In the genomic region with DNA sequence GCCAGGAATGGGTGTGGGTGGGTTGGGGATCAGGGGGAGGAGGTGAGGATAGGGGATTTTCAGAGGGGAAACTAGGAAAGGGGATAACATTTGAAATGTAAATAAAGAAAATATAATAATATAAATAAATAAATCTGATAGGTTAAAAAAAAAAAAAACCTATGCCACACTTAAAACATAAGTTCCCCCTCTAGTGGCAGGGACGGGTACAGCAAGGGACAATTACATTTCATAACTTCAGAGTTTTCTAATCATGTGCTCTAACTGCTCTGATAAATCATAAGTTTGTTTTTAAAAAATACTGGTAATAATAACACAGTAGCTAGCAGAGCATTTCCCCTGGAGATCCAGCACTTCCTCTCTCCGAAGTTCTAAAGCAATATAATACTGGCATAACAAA, we compare ENCODE assay signal across 8 mouse cellular contexts. TPM values are rescaled to one million over a fixed set of nuclear protein-coding genes. Genes with fewer than 3 reads are reported as not detected.
DNase-seq lines count a peak whose midpoint lies in the region; ATAC-seq and TF ChIP-seq lines count a peak whose summit lies in the region.
"Had no signal": no experiment of that assay in that cellular context is flagged by ENCODE, and none has a peak within 500 bp of the region (broad histone marks: within the 10 kb centered on the region; RNA-seq: fewer than 3 reads in every experiment).

No protein-coding gene starts in this region.

- no peaks in the 10 kb centered on the region for H3K36me3 ChIP-seq in kidney, embryonic 14.5 days (ENCODE audit: control insufficient read depth, insufficient read depth, low read length)
- no peaks in the 10 kb centered on the region for H3K36me3 ChIP-seq in lung, postnatal 0 days (ENCODE audit: insufficient read depth, low read length)
- H3K36me3 ChIP-seq in forebrain, embryonic 13.5 days (ENCODE audit: poor library complexity, severe bottlenecking): no peaks in the 10 kb centered on the region
- H3K36me3 ChIP-seq: embryonic facial prominence, embryonic 12.5 days had no signal

- no peaks in the 10 kb centered on the region for H3K4me1 ChIP-seq in kidney, embryonic 14.5 days (ENCODE audit: control insufficient read depth, insufficient read depth, low read length)
- no peaks in the 10 kb centered on the region for H3K4me1 ChIP-seq in lung, postnatal 0 days (ENCODE audit: insufficient read depth, low read depth, low read length)
- H3K4me1 ChIP-seq in forebrain, embryonic 13.5 days: no peaks in the 10 kb centered on the region
- H3K4me1 ChIP-seq: embryonic facial prominence, embryonic 12.5 days had no signal

- H3K9me3 ChIP-seq in kidney, embryonic 14.5 days (ENCODE audit: control insufficient read depth, low read length): no peaks in the 10 kb centered on the region
- no peaks in the 10 kb centered on the region for H3K9me3 ChIP-seq in lung, postnatal 0 days (ENCODE audit: low read length)
- H3K9me3 ChIP-seq in forebrain, embryonic 13.5 days (replicated peaks): no peaks in the 10 kb centered on the region
- H3K9me3 ChIP-seq: embryonic facial prominence, embryonic 12.5 days had no signal

- H3K4me2 ChIP-seq in kidney, embryonic 14.5 days (replicated peaks; ENCODE audit: low read depth, low read length): no peak overlapping the region
- no peak overlapping the region for H3K4me2 ChIP-seq in lung, postnatal 0 days (replicated peaks; ENCODE audit: low read depth, low read length)
- no peak overlapping the region for H3K4me2 ChIP-seq in forebrain, embryonic 13.5 days
- H3K4me2 ChIP-seq: embryonic facial prominence, embryonic 12.5 days had no signal

- peak; percentile 43 for DNase-seq in kidney, adult 18-20 months
- DNase-seq in thymus, postnatal 4 days: peak; percentile 48
- DNase-seq in thymus, adult 18-20 months: no peak
- peak; percentile 48 for DNase-seq in brain, adult 2 months (ENCODE audit: low read depth, low spot score)
- DNase-seq in lung, postnatal 0 days (ENCODE audit: low spot score): peak; percentile 8

- 30% methylated on average over 2 of the region's 2 CpGs for WGBS in kidney, embryonic 14.5 days
- 32% methylated on average over 2 of the region's 2 CpGs for WGBS in lung, postnatal 0 days
- WGBS in forebrain, embryonic 13.5 days: 38% methylated on average over 2 of the region's 2 CpGs

- ATAC-seq in kidney, embryonic 14.5 days (ENCODE audit: low FRiP score, low TSS enrichment): no peak
- ATAC-seq in lung, postnatal 0 days: no peak
- no peak for ATAC-seq in forebrain, embryonic 13.5 days

- no peak for TF ChIP-seq EP300 in lung, postnatal 0 days (IDR thresholded peaks at IDR 0.05)

- H3K9ac ChIP-seq in kidney, embryonic 14.5 days (ENCODE audit: low read depth, low read length): no peak overlapping the region
- no peak overlapping the region for H3K9ac ChIP-seq in lung, postnatal 0 days (replicated peaks; ENCODE audit: low read depth)
- H3K9ac ChIP-seq in forebrain, embryonic 13.5 days: no peak overlapping the region
- H3K9ac ChIP-seq: embryonic facial prominence, embryonic 12.5 days had no signal

- peak; percentile 61 for TF ChIP-seq CTCF in lung, postnatal 0 days (IDR thresholded peaks at IDR 0.05)

- no peak overlapping the region for H3K27ac ChIP-seq in kidney, embryonic 14.5 days (ENCODE audit: low read depth, low read length)
- no peak overlapping the region for H3K27ac ChIP-seq in lung, postnatal 0 days (ENCODE audit: low read length)
- no peak overlapping the region for H3K27ac ChIP-seq in forebrain, embryonic 13.5 days
- H3K27ac ChIP-seq: embryonic facial prominence, embryonic 12.5 days had no signal

- no peak overlapping the region for H3K4me3 ChIP-seq in kidney, embryonic 14.5 days (ENCODE audit: low read length)
- no peak overlapping the region for H3K4me3 ChIP-seq in lung, postnatal 0 days (ENCODE audit: low read depth, low read length)
- no peak overlapping the region for H3K4me3 ChIP-seq in forebrain, embryonic 13.5 days
- H3K4me3 ChIP-seq: embryonic facial prominence, embryonic 12.5 days had no signal

- H3K27me3 ChIP-seq in kidney, embryonic 14.5 days (ENCODE audit: control insufficient read depth, insufficient read depth, low read length): no peaks in the 10 kb centered on the region
- no peaks in the 10 kb centered on the region for H3K27me3 ChIP-seq in lung, postnatal 0 days (replicated peaks; ENCODE audit: insufficient read depth, low read length)
- no peaks in the 10 kb centered on the region for H3K27me3 ChIP-seq in forebrain, embryonic 13.5 days
- H3K27me3 ChIP-seq: embryonic facial prominence, embryonic 12.5 days had no signal

RNA-seq across cellular contexts. Expression of a gene that starts 49.4 kb away (rescaled TPM):
- 1.8 and 2.3 TPM in 2 replicates for polyA plus RNA-seq in kidney, embryonic 14.5 days (2014; fragmentation: Nextera tagmentation; extraction: Ambion mirVana)
- polyA plus RNA-seq in lung, postnatal 0 days (2015; fragmentation: Nextera tagmentation; extraction: Ambion mirVana): 0.44 and 0.45 TPM in 2 replicates
- 1.7 and 2.1 TPM in 2 replicates for polyA plus RNA-seq in forebrain, embryonic 13.5 days (2015; fragmentation: Nextera tagmentation; extraction: Ambion mirVana)

Comparison
In these comparisons a context has a peak if more than half of its experiments do, and no peak if none do; other contexts are left out.
1. DNase-seq: peak in kidney, adult 18-20 months (single experiment), thymus, postnatal 4 days (single experiment), brain, adult 2 months (single experiment) and lung, postnatal 0 days (single experiment); none in thymus, adult 18-20 months (0 of 2).